Mouse (Mus musculus): ENCODE measurements around the gene Clca4a.
"Not testable (repeated sequence)": the region's sequence is repeated elsewhere in the genome, so short reads cannot be mapped to it uniquely, and the experiment has no call there.

- TF ChIP-seq CTCF (IDR thresholded peaks at IDR 0.05; ENCODE audit: low read depth, low read length); GATA1 (IDR thresholded peaks at IDR 0.05; ENCODE audit: borderline replicate concordance, low read length); TAL1 (conservative IDR thresholded peaks at IDR 0.05; ENCODE audit: low read depth, low read length); POLR2AphosphoS5 (IDR thresholded peaks at IDR 0.05; ENCODE audit: insufficient replicate concordance, low read depth, low read length); GATA2 (IDR thresholded peaks at IDR 0.05; ENCODE audit: borderline replicate concordance, low read depth, low read length): not testable (repeated sequence)
Measured at GRCm38 (mm10) chr3:144933625-144934024, 41.2 kb downstream of the Clca4a start.

All from G1E (cell line).